Mouse (Mus musculus) olfactory bulb, adult 2 months (tissue): Measurements from ENCODE around the gene Sec14l3.
"Not testable (repeated sequence)": the region's sequence is repeated elsewhere in the genome, so short reads cannot be mapped to it uniquely, and the experiment has no call there.

ENCODE experiments used
- CTCF ChIP-seq: fragments of 200-500 bp; IDR thresholded peaks from 2 replicates; pipeline ENCODE4 v1.5.1; 2012; ENCODE audit warnings: low read depth, mild to moderate bottlenecking, low read length, moderate library complexity; ENCODE audit not compliant: insufficient read depth
- POLR2A ChIP-seq: fragments of 200-500 bp; IDR thresholded peaks from 2 replicates; pipeline ENCODE4 v1.6.1; 2012; ENCODE audit warnings: mild to moderate bottlenecking, low read depth, low read length, moderate library complexity; ENCODE audit not compliant: insufficient read depth

GRCm38 (mm10) chr11:4107901-4108300 lies 43.3 kb downstream of the Sec14l3 start:
- TF ChIP-seq POLR2A, CTCF: not testable (repeated sequence)
